Mouse (Mus musculus): ENCODE measurements around the gene Prtn3.

- TF ChIP-seq EP300 (IDR thresholded peaks at IDR 0.05; ENCODE audit: insufficient read depth, low read depth, low read length) = no peak
- no peak for TF ChIP-seq CTCF (IDR thresholded peaks at IDR 0.05)
- no peak for TF ChIP-seq POLR2A (IDR thresholded peaks at IDR 0.05; ENCODE audit: insufficient read depth, low read depth, low read length)
Observed at GRCm38 (mm10) chr10:79838151-79838550, 36.1 kb upstream of the Prtn3 start.
